Mouse (Mus musculus) stomach, embryonic 14.5 days (tissue): Measurements from ENCODE around the gene Clic1. TPM values are rescaled to one million over a fixed set of nuclear protein-coding genes. Genes with fewer than 3 reads are reported as not detected.

ENCODE experiments used
- ATAC-seq: fragments of 200-750 bp; cut with Nextera tagmentation; 2 replicates; pipeline ENCODE4 v1.8.0; 2017; ENCODE audit warnings: low read depth, moderate TSS enrichment; ENCODE audit not compliant: insufficient number of reproducible peaks, insufficient read depth, low FRiP score
- H3K27ac ChIP-seq: fragments of 300-500 bp; sonication (generic); 2 replicates; pipeline ENCODE4 v1.5.1; 2014; ENCODE audit warnings: mild to moderate bottlenecking, low read length, moderate library complexity, mixed read lengths
- H3K27me3 ChIP-seq: fragments of 300-500 bp; sonication (generic); 2 replicates; pipeline ENCODE4 v1.6.1; 2014; ENCODE audit warnings: low read length, control low read depth, mixed read lengths; ENCODE audit not compliant: control insufficient read depth, insufficient read depth
- H3K36me3 ChIP-seq: fragments of 300-500 bp; sonication (generic); 2 replicates; pipeline ENCODE4 v1.6.1; 2014; ENCODE audit warnings: mild to moderate bottlenecking, control low read depth, low read length, moderate library complexity, mixed read lengths; ENCODE audit not compliant: control insufficient read depth, insufficient read depth
- H3K4me1 ChIP-seq: fragments of 300-500 bp; sonication (generic); 2 replicates; pipeline ENCODE4 v1.6.1; 2014; ENCODE audit warnings: low read length, control low read depth, mixed read lengths; ENCODE audit not compliant: control insufficient read depth, insufficient read depth
- H3K4me2 ChIP-seq: fragments of 300-500 bp; sonication (generic); replicated peaks from 2 replicates; pipeline ENCODE4 v1.6.1; 2014; ENCODE audit warnings: low read depth, low read length, control low read depth
- H3K4me3 ChIP-seq: fragments of 300-500 bp; sonication (generic); 2 replicates; pipeline ENCODE4 v1.5.1; 2014; ENCODE audit warnings: low read depth, low read length, control low read depth
- H3K9ac ChIP-seq: fragments of 300-500 bp; sonication (generic); replicated peaks from 2 replicates; pipeline ENCODE4 v1.6.1; 2014; ENCODE audit warnings: low read depth, mild to moderate bottlenecking, control low read depth, low read length, moderate library complexity, mixed read lengths
- H3K9me3 ChIP-seq: fragments of 300-500 bp; sonication (generic); 2 replicates; pipeline ENCODE4 v1.6.1; 2016; ENCODE audit warnings: low read depth, low read length, control low read depth; ENCODE audit not compliant: control insufficient read depth
- WGBS: fragments of 180-500 bp; shearing (Covaris S2); extraction: QIAGEN DNeasy Blood & Tissue Kit; methylation state at CpG from one replicate; pipeline ENCODE4 v1.1.7; 2014; 5-methylcytosine and 5-hydroxymethylcytosine counted together
- polyA plus RNA-seq: library from polyadenylated mRNA; unstranded; fragments of >200 nt; fragmentation: Nextera tagmentation; extraction: Ambion mirVana; gene quantifications from 2 replicates; pipeline ENCODE4 v1.2.1, GENCODE M21; 2014

Clic1 gene
- polyA plus RNA-seq, 1 experiment from 2014 or later = 83.0 TPM

GRCm38 (mm10) chr17:35023221-35023620 is 26.5 kb upstream of the Clic1 start:
- no peak overlapping the region for H3K9ac ChIP-seq

GRCm38 (mm10) chr17:35023756-35024155 is 26.0 kb upstream of the Clic1 start:
- no peak for ATAC-seq
- Histone ChIP-seq H3K4me1 (peaks cover 12% of the 10 kb centered on the region), H3K9ac (no peak overlapping the region), H3K36me3 (no peaks in the 10 kb centered on the region), H3K4me3 (no peak overlapping the region), H3K27me3 (no peaks in the 10 kb centered on the region), H3K27ac (no peak overlapping the region), H3K9me3 (no peaks in the 10 kb centered on the region), H3K4me2 (no peak overlapping the region)
- 67% methylated on average over 4 of the region's 4 CpGs for WGBS

More at GRCm38 (mm10) chr17:35023221-35023620, 26.5 kb upstream of the Clic1 start:
- Histone ChIP-seq H3K36me3 (no peaks in the 10 kb centered on the region), H3K4me2 (no peak overlapping the region), H3K27me3 (no peaks in the 10 kb centered on the region), H3K4me1 (peaks cover 12% of the 10 kb centered on the region), H3K27ac (no peak overlapping the region), H3K4me3 (no peak overlapping the region), H3K9me3 (no peaks in the 10 kb centered on the region)
- no peak for ATAC-seq
- 81% methylated on average over 5 of the region's 5 CpGs for WGBS

GRCm38 (mm10) chr17:35024261-35024660 is 25.5 kb upstream of the Clic1 start:
- WGBS = 62% methylated on average over 12 of the region's 13 CpGs

DNA sequence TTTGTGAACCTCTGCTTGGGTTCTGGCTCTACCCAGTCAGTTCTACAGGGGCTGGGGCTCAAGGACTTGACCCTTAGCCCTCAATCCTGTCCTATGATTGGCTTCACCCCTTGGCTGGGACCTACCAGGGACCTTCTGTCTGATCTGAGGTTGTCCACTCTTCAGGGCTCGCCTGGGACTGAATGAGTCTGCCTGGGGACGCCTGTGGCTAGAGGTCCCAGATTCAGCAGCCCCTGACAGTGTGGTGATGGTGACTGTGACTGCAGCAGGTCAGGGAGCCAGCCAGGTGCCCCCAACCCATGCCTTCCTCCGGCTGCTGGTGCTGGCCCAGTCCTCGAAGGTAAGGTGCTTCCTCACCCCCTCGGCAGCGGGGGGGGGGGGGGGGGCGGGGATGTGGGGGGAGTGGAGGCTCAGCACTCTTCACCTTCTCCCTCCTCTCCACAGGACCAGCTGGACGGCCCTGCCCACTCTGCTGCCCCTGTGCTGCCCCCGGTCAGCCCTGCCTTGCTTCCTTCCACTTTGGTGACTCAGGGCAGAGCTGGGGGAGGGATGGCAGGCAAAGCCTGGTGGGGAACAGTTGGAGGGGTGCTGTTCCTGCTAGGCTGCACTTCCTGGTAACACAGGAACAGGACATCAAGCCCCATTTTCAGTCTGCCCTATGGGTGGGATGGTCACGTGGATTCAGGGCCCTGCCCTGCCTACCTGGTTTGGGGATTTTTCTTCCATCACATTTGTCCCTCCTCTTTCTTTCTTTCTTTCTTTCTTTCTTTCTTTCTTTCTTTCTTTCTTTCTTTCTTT is 24.9 kb upstream of the Clic1 start:
- H3K4me1 ChIP-seq = peaks cover 18% of the 10 kb centered on the region
- H3K4me3 ChIP-seq = no peak overlapping the region
- H3K27ac ChIP-seq = no peak overlapping the region
- ATAC-seq = no peak
- H3K9me3 ChIP-seq = no peaks in the 10 kb centered on the region
- H3K27me3 ChIP-seq = no peaks in the 10 kb centered on the region
- H3K4me2 ChIP-seq = no peak overlapping the region
- no peak overlapping the region for H3K9ac ChIP-seq
- H3K36me3 ChIP-seq = no peaks in the 10 kb centered on the region
- 57% methylated on average over 8 of the region's 10 CpGs for WGBS

More at GRCm38 (mm10) chr17:35024261-35024660, 25.5 kb upstream of the Clic1 start:
- H3K4me2 ChIP-seq = no peak overlapping the region
- H3K27me3 ChIP-seq = no peaks in the 10 kb centered on the region
- H3K27ac ChIP-seq = no peak overlapping the region
- no peak for ATAC-seq
- H3K4me3 ChIP-seq = no peak overlapping the region
- no peaks in the 10 kb centered on the region for H3K36me3 ChIP-seq
- H3K9ac ChIP-seq = no peak overlapping the region; the same call in 1 of the 2 replicates
- H3K4me1 ChIP-seq = peaks cover 12% of the 10 kb centered on the region
- no peaks in the 10 kb centered on the region for H3K9me3 ChIP-seq

DNA sequence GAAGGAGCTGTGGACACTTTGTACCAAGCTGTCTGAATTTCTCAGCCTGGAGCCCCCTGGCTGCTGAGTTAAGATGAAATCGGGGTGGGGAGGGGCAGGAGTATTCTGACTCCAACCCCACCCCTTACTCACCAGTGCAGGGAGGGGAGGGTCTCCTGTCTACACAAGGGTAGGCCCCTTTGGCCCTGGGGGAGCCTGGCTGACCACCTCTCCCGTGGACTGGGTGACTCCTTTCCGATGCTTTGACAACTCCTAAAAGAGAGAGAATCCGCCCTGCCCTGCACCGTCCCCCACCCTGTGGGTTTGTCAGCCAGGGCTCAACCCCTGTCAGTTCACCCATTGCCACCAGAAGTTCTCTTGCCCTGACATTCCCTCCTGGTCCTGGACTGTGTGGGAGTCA is 23.6 kb upstream of the Clic1 start:
- H3K4me3 ChIP-seq = no peak overlapping the region
- WGBS = 76% methylated on average over 5 of the region's 5 CpGs
- peaks cover 20% of the 10 kb centered on the region for H3K4me1 ChIP-seq
- no peaks in the 10 kb centered on the region for H3K36me3 ChIP-seq
- no peak overlapping the region for H3K27ac ChIP-seq
- ATAC-seq = no peak
- H3K27me3 ChIP-seq = no peaks in the 10 kb centered on the region
- H3K9ac ChIP-seq = no peak overlapping the region
- 0 out of 2 replicates have a peak overlapping the region, but pooled peaks have one; percentile 14 for H3K4me2 ChIP-seq
- no peaks in the 10 kb centered on the region for H3K9me3 ChIP-seq

- ATAC-seq = peak; percentile 53; the same call in 1 of the 2 replicates
- H3K9ac ChIP-seq = 0 out of 2 replicates have a peak within 1 kb of the TSS, but pooled peaks have one; percentile 14
- H3K27me3 ChIP-seq = no peaks in the 10 kb centered on the region
- H3K4me2 ChIP-seq = peak within 1 kb of the TSS; percentile 14; the same call in 1 of the 2 replicates
- no peaks in the 10 kb centered on the region for H3K36me3 ChIP-seq
- no peaks in the 10 kb centered on the region for H3K9me3 ChIP-seq
- no peak within 1 kb of the TSS for H3K4me3 ChIP-seq
- peaks cover 17% of the 10 kb centered on the region for H3K4me1 ChIP-seq
- peak within 1 kb of the TSS; percentile 74 for H3K27ac ChIP-seq
- 48% methylated on average over 13 of the region's 13 CpGs for whole genome bisulfite sequencing
Observed at GRCm38 (mm10) chr17:35027277-35028068, 22.3 kb upstream of the Clic1 start, which contains the start of gene Sapcd1. Gene Sapcd1 (minus strand): TSS chr17:35028016.

DNA sequence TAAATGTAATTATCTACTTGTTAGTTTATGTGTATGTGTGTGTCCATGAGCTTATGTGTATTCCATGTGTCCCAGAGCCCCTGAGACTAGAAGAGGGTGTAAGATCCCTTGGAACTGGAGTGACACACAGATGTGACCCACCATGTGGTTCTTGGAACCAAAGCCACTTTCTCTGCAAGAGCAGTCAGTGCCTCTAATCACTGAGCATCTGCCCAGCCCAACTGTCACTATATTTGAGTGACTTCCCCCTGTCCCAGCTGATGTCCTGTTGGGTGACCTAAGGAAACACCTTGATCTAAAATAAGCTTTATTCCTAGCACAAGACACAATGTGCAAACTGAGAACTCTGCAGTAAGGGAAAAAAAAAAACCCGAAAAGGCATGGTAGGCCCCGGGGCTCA is 21.5 kb upstream of the Clic1 start:
- 86% methylated on average over 2 of the region's 2 CpGs for WGBS
- no peak overlapping the region for H3K4me2 ChIP-seq

GRCm38 (mm10) chr17:35029691-35030532 is 19.9 kb upstream of the Clic1 start:
- no peak overlapping the region for H3K4me2 ChIP-seq
- no peaks in the 10 kb centered on the region for H3K9me3 ChIP-seq
- no peak overlapping the region for H3K9ac ChIP-seq
- 33% methylated on average over 19 of the region's 19 CpGs for WGBS
- H3K27me3 ChIP-seq = no peaks in the 10 kb centered on the region
- peaks cover 11% of the 10 kb centered on the region for H3K4me1 ChIP-seq
- H3K36me3 ChIP-seq = no peaks in the 10 kb centered on the region
- H3K4me3 ChIP-seq = no peak overlapping the region
- no peak for ATAC-seq
- H3K27ac ChIP-seq = no peak overlapping the region

More for the DNA sequence above, 21.5 kb upstream of the Clic1 start:
- H3K4me1 ChIP-seq = peaks cover 17% of the 10 kb centered on the region
- ATAC-seq = no peak
- H3K27me3 ChIP-seq = no peaks in the 10 kb centered on the region
- no peak overlapping the region for H3K27ac ChIP-seq
- H3K4me3 ChIP-seq = no peak overlapping the region
- H3K9me3 ChIP-seq = no peaks in the 10 kb centered on the region
- no peaks in the 10 kb centered on the region for H3K36me3 ChIP-seq
- H3K9ac ChIP-seq = no peak overlapping the region
